Mouse (Mus musculus) hindbrain, embryonic 12.5 days (tissue): Measurements from ENCODE around the gene Olfr452. TPM values are rescaled to one million over a fixed set of nuclear protein-coding genes. Genes with fewer than 3 reads are reported as not detected.
A peak's percentile ranks its signal among the peaks of the same experiment; 100 is the strongest.

ENCODE experiments used
- ATAC-seq: fragments of 200-750 bp; cut with Nextera tagmentation; 2 replicates; pipeline ENCODE4 v1.8.0; 2017; ENCODE audit warnings: moderate TSS enrichment; ENCODE audit not compliant: low FRiP score
- H3K27ac ChIP-seq: fragments of 300-500 bp; sonication (generic); 2 replicates; pipeline ENCODE4 v1.5.1; 2016; ENCODE audit warnings: mild to moderate bottlenecking
- H3K27me3 ChIP-seq: fragments of 300-500 bp; sonication (generic); 2 replicates; pipeline ENCODE4 v1.6.1; 2016; ENCODE audit warnings: mild to moderate bottlenecking
- H3K36me3 ChIP-seq: fragments of 300-500 bp; sonication (generic); 2 replicates; pipeline ENCODE4 v1.6.1; 2016; ENCODE audit warnings: mild to moderate bottlenecking
- H3K4me1 ChIP-seq: fragments of 300-500 bp; sonication (generic); 2 replicates; pipeline ENCODE4 v1.6.1; 2016
- H3K4me2 ChIP-seq: fragments of 300-500 bp; sonication (generic); replicated peaks from 2 replicates; pipeline ENCODE4 v1.6.1; 2016; ENCODE audit warnings: mild to moderate bottlenecking
- H3K4me3 ChIP-seq: fragments of 300-500 bp; sonication (generic); 2 replicates; pipeline ENCODE4 v1.5.1; 2016; ENCODE audit warnings: mild to moderate bottlenecking
- H3K9ac ChIP-seq: fragments of 300-500 bp; sonication (generic); 2 replicates; pipeline ENCODE4 v1.6.1; 2016; ENCODE audit warnings: mild to moderate bottlenecking, moderate library complexity
- H3K9me3 ChIP-seq: fragments of 300-500 bp; sonication (generic); replicated peaks from 2 replicates; pipeline ENCODE4 v1.6.1; 2016; ENCODE audit warnings: mild to moderate bottlenecking
- WGBS: fragments of 180-500 bp; shearing (Covaris S2); methylation state at CpG from one replicate; pipeline ENCODE4 v1.1.7; 2016; 5-methylcytosine and 5-hydroxymethylcytosine counted together
- polyA plus RNA-seq: library from polyadenylated mRNA; unstranded; fragments of >200 nt; fragmentation: Nextera tagmentation; extraction: Ambion mirVana; gene quantifications from 2 replicates; pipeline ENCODE4 v1.2.1, GENCODE M21; 2016

The Olfr452 gene
- polyA plus RNA-seq, result not detected in 2 replicates

GRCm38 (mm10) chr6:42784793-42785192, at the start of gene Olfr452:
Gene Olfr452 (plus strand): TSS chr6:42785093.
- no peaks in the 10 kb centered on the region for H3K4me1 ChIP-seq
- ATAC-seq, result no peak
- no peaks in the 10 kb centered on the region for H3K9me3 ChIP-seq
- no peak within 1 kb of the TSS for H3K27ac ChIP-seq
- H3K36me3 ChIP-seq, result no peaks in the 10 kb centered on the region
- no peak within 1 kb of the TSS for H3K4me2 ChIP-seq
- H3K9ac ChIP-seq, result no peak within 1 kb of the TSS
- no peaks in the 10 kb centered on the region for H3K27me3 ChIP-seq
- H3K4me3 ChIP-seq, result no peak within 1 kb of the TSS

- Histone ChIP-seq H3K4me3 (no peak within 1 kb of the TSS), H3K36me3 (no peaks in the 10 kb centered on the region), H3K4me2 (no peak within 1 kb of the TSS), H3K9me3 (no peaks in the 10 kb centered on the region), H3K27me3 (no peaks in the 10 kb centered on the region), H3K9ac (no peak within 1 kb of the TSS), H3K4me1 (no peaks in the 10 kb centered on the region), H3K27ac (no peak within 1 kb of the TSS)
- ATAC-seq, result no peak
- WGBS, result 94% methylated on average over 1 of the region's 1 CpGs
Measured at GRCm38 (mm10) chr6:42739071-42739470, 45.8 kb upstream of the Olfr452 start, which contains the start of gene Olfr453. Gene Olfr453 (plus strand): TSS chr6:42739371.

- no peak overlapping the region for H3K9ac ChIP-seq
- no peaks in the 10 kb centered on the region for H3K4me1 ChIP-seq
- H3K9me3 ChIP-seq, result no peaks in the 10 kb centered on the region
- ATAC-seq, result no peak
- no peak overlapping the region for H3K27ac ChIP-seq
- H3K4me3 ChIP-seq, result no peak overlapping the region
- H3K36me3 ChIP-seq, result no peaks in the 10 kb centered on the region
- H3K27me3 ChIP-seq, result no peaks in the 10 kb centered on the region
- no peak overlapping the region for H3K4me2 ChIP-seq
- WGBS, result 77% methylated on average over 5 of the region's 5 CpGs
Measured at GRCm38 (mm10) chr6:42742303-42742702, 42.6 kb upstream of the Olfr452 start.

GRCm38 (mm10) chr6:42747846-42748245, 37.0 kb upstream of the Olfr452 start:
- H3K36me3 ChIP-seq, result no peaks in the 10 kb centered on the region
- no peak for ATAC-seq

GRCm38 (mm10) chr6:42756104-42756503, 28.8 kb upstream of the Olfr452 start, which contains the start of gene Olfr38:
Gene Olfr38 (plus strand): TSS chr6:42756404.
- Histone ChIP-seq H3K4me1 (no peaks in the 10 kb centered on the region), H3K9ac (no peak within 1 kb of the TSS), H3K4me2 (no peak within 1 kb of the TSS), H3K36me3 (no peaks in the 10 kb centered on the region), H3K9me3 (no peaks in the 10 kb centered on the region), H3K27me3 (no peaks in the 10 kb centered on the region), H3K4me3 (no peak within 1 kb of the TSS), H3K27ac (no peak within 1 kb of the TSS)
- WGBS, result 86% methylated on average over 1 of the region's 1 CpGs
- ATAC-seq, result no peak

More at GRCm38 (mm10) chr6:42747846-42748245, 37.0 kb upstream of the Olfr452 start:
- no peak overlapping the region for H3K4me3 ChIP-seq
- H3K9ac ChIP-seq, result no peak overlapping the region
- H3K27ac ChIP-seq, result no peak overlapping the region
- H3K27me3 ChIP-seq, result no peaks in the 10 kb centered on the region
- H3K9me3 ChIP-seq, result no peaks in the 10 kb centered on the region
- no peak overlapping the region for H3K4me2 ChIP-seq
- H3K4me1 ChIP-seq, result no peaks in the 10 kb centered on the region

- Histone ChIP-seq H3K36me3 (no peaks in the 10 kb centered on the region), H3K27me3 (no peaks in the 10 kb centered on the region), H3K4me1 (no peaks in the 10 kb centered on the region), H3K9ac (no peak overlapping the region), H3K4me2 (no peak overlapping the region), H3K27ac (no peak overlapping the region), H3K4me3 (no peak overlapping the region), H3K9me3 (no peaks in the 10 kb centered on the region)
- 94% methylated on average over 1 of the region's 1 CpGs for WGBS
- ATAC-seq, result no peak
Measured at GRCm38 (mm10) chr6:42777066-42777465, 7.8 kb upstream of the Olfr452 start.

GRCm38 (mm10) chr6:42790247-42790948, 5.5 kb downstream of the Olfr452 start:
- no peak overlapping the region for H3K9ac ChIP-seq
- no peak overlapping the region for H3K27ac ChIP-seq
- H3K4me1 ChIP-seq, result no peaks in the 10 kb centered on the region
- H3K36me3 ChIP-seq, result no peaks in the 10 kb centered on the region
- no peak overlapping the region for H3K4me3 ChIP-seq
- no peaks in the 10 kb centered on the region for H3K27me3 ChIP-seq
- no peaks in the 10 kb centered on the region for H3K9me3 ChIP-seq
- H3K4me2 ChIP-seq, result no peak overlapping the region
- WGBS, result 45% methylated on average over 4 of the region's 4 CpGs
- ATAC-seq, result peak; percentile 38; the same call in 1 of the 2 replicates

- Histone ChIP-seq H3K4me1 (no peaks in the 10 kb centered on the region), H3K4me3 (no peak overlapping the region), H3K9me3 (no peaks in the 10 kb centered on the region), H3K36me3 (no peaks in the 10 kb centered on the region), H3K9ac (no peak overlapping the region), H3K27me3 (no peaks in the 10 kb centered on the region), H3K4me2 (no peak overlapping the region), H3K27ac (no peak overlapping the region)
- 78% methylated on average over 9 of the region's 9 CpGs for WGBS
- no peak for ATAC-seq
Measured at GRCm38 (mm10) chr6:42790949-42791556, 6.2 kb downstream of the Olfr452 start.

GRCm38 (mm10) chr6:42794982-42795381, 10.1 kb downstream of the Olfr452 start:
- H3K4me3 ChIP-seq, result no peak overlapping the region
- H3K9ac ChIP-seq, result no peak overlapping the region
- no peaks in the 10 kb centered on the region for H3K36me3 ChIP-seq
- no peak overlapping the region for H3K4me2 ChIP-seq
- ATAC-seq, result no peak
- H3K9me3 ChIP-seq, result no peaks in the 10 kb centered on the region
- no peaks in the 10 kb centered on the region for H3K27me3 ChIP-seq
- H3K27ac ChIP-seq, result no peak overlapping the region
- 93% methylated on average over 3 of the region's 3 CpGs for WGBS
- no peaks in the 10 kb centered on the region for H3K4me1 ChIP-seq

- no peaks in the 10 kb centered on the region for H3K4me1 ChIP-seq
- H3K4me2 ChIP-seq, result no peak within 1 kb of the TSS
- WGBS, result 85% methylated on average over 1 of the region's 1 CpGs
- no peaks in the 10 kb centered on the region for H3K9me3 ChIP-seq
- H3K36me3 ChIP-seq, result no peaks in the 10 kb centered on the region
- no peaks in the 10 kb centered on the region for H3K27me3 ChIP-seq
- no peak within 1 kb of the TSS for H3K9ac ChIP-seq
- no peak for ATAC-seq
- H3K27ac ChIP-seq, result no peak within 1 kb of the TSS
- H3K4me3 ChIP-seq, result no peak within 1 kb of the TSS
Measured at GRCm38 (mm10) chr6:42811639-42812038, 26.7 kb downstream of the Olfr452 start, which contains the start of gene Olfr450. Gene Olfr450 (plus strand): TSS chr6:42811939.

- no peaks in the 10 kb centered on the region for H3K9me3 ChIP-seq
- no peak within 1 kb of the TSS for H3K27ac ChIP-seq
- no peaks in the 10 kb centered on the region for H3K27me3 ChIP-seq
- no peak for ATAC-seq
- no peak within 1 kb of the TSS for H3K4me3 ChIP-seq
- H3K36me3 ChIP-seq, result no peaks in the 10 kb centered on the region
- H3K9ac ChIP-seq, result no peak within 1 kb of the TSS
- no peak within 1 kb of the TSS for H3K4me2 ChIP-seq
- H3K4me1 ChIP-seq, result no peaks in the 10 kb centered on the region
Measured at GRCm38 (mm10) chr6:42834084-42834483, 49.2 kb downstream of the Olfr452 start, which contains the start of gene Olfr449. Gene Olfr449 (plus strand): TSS chr6:42834384.
